Mouse (Mus musculus) limb, embryonic 10.5 days (tissue): ENCODE measurements at regions not wholly inside any gene's neighbourhood (a gene's known extent, or its start where the extent isn't known, plus 50 kb on each side); places are given as distances from the start of the nearest gene placed in this dataset.

Experiments used
- DNase-seq: peaks from one replicate; pipeline ENCODE4 v3.0.0-alpha.2; 2017; ENCODE audit warnings: low spot score
- H3K27ac ChIP-seq: fragments of 300-500 bp; sonication (generic); 2 replicates; pipeline ENCODE4 v1.5.1; 2016; ENCODE audit warnings: mild to moderate bottlenecking
- H3K27me3 ChIP-seq: fragments of 300-500 bp; sonication (generic); 2 replicates; pipeline ENCODE4 v1.6.1; 2016; ENCODE audit warnings: low read depth, mild to moderate bottlenecking; ENCODE audit not compliant: poor library complexity, severe bottlenecking
- H3K36me3 ChIP-seq: fragments of 300-500 bp; sonication (generic); 2 replicates; pipeline ENCODE4 v1.6.1; 2016; ENCODE audit warnings: mild to moderate bottlenecking, moderate library complexity
- H3K4me1 ChIP-seq: fragments of 300-500 bp; sonication (generic); 2 replicates; pipeline ENCODE4 v1.6.1; 2016
- H3K4me3 ChIP-seq: fragments of 300-500 bp; sonication (generic); 2 replicates; pipeline ENCODE4 v1.5.1; 2016; ENCODE audit warnings: mild to moderate bottlenecking, moderate library complexity
- H3K9me3 ChIP-seq: fragments of 300-500 bp; sonication (generic); replicated peaks from 2 replicates; pipeline ENCODE4 v1.6.1; 2016; ENCODE audit warnings: mild to moderate bottlenecking
- WGBS: fragments of 180-500 bp; shearing (Covaris S2); methylation state at CpG from one replicate; pipeline ENCODE4 v1.1.7; 2016; 5-methylcytosine and 5-hydroxymethylcytosine counted together

- H3K36me3 ChIP-seq, result no peaks in the 10 kb centered on the region
- WGBS, result 44% methylated on average over 8 of the region's 8 CpGs
Observed at GRCm38 (mm10) chr12:10589537-10589936, 199.0 kb downstream of the Rdh14 start.

GRCm38 (mm10) chr12:10597976-10598746, 207.6 kb downstream of the Rdh14 start:
- 21% methylated on average over 7 of the region's 7 CpGs for WGBS
- Histone ChIP-seq H3K27ac (no peak overlapping the region), H3K4me1 (no peaks in the 10 kb centered on the region)

More at GRCm38 (mm10) chr12:10589537-10589936, 199.0 kb downstream of the Rdh14 start:
- H3K4me3 ChIP-seq, result no peak overlapping the region
- peaks cover 3% of the 10 kb centered on the region; the same call in 1 of the 2 replicates for H3K4me1 ChIP-seq
- no peaks in the 10 kb centered on the region for H3K27me3 ChIP-seq
- H3K9me3 ChIP-seq, result no peaks in the 10 kb centered on the region
- DNase-seq, result peak; percentile 66
- H3K27ac ChIP-seq, result no peak overlapping the region

GRCm38 (mm10) chr12:10600111-10600510, 209.5 kb downstream of the Rdh14 start:
- Histone ChIP-seq H3K36me3 (no peaks in the 10 kb centered on the region), H3K27ac (no peak overlapping the region), H3K9me3 (no peaks in the 10 kb centered on the region), H3K4me1 (no peaks in the 10 kb centered on the region), H3K27me3 (no peaks in the 10 kb centered on the region), H3K4me3 (no peak overlapping the region)
- 84% methylated on average over 6 of the region's 6 CpGs for WGBS
- no peak for DNase-seq

More at GRCm38 (mm10) chr12:10597976-10598746, 207.6 kb downstream of the Rdh14 start:
- Histone ChIP-seq H3K36me3 (no peaks in the 10 kb centered on the region), H3K9me3 (no peaks in the 10 kb centered on the region), H3K4me3 (no peak overlapping the region), H3K27me3 (no peaks in the 10 kb centered on the region)
- DNase-seq, result peak; percentile 78

- no peaks in the 10 kb centered on the region for H3K36me3 ChIP-seq
- H3K4me1 ChIP-seq, result no peaks in the 10 kb centered on the region
- no peaks in the 10 kb centered on the region for H3K27me3 ChIP-seq
- H3K4me3 ChIP-seq, result no peak overlapping the region
- no peaks in the 10 kb centered on the region for H3K9me3 ChIP-seq
- no peak for DNase-seq
- no peak overlapping the region for H3K27ac ChIP-seq
Observed at GRCm38 (mm10) chr12:10618319-10618718, 227.7 kb downstream of the Rdh14 start.

- no peak for DNase-seq
- WGBS, result 82% methylated on average over 3 of the region's 3 CpGs
- H3K36me3 ChIP-seq, result no peaks in the 10 kb centered on the region
- no peaks in the 10 kb centered on the region for H3K4me1 ChIP-seq
- H3K4me3 ChIP-seq, result no peak overlapping the region
- no peaks in the 10 kb centered on the region for H3K27me3 ChIP-seq
- no peaks in the 10 kb centered on the region for H3K9me3 ChIP-seq
- H3K27ac ChIP-seq, result no peak overlapping the region
Observed at GRCm38 (mm10) chr12:10620541-10620940, 230.0 kb downstream of the Rdh14 start.

- no peaks in the 10 kb centered on the region for H3K36me3 ChIP-seq
- H3K27ac ChIP-seq, result no peak overlapping the region
- H3K9me3 ChIP-seq, result no peaks in the 10 kb centered on the region
- no peaks in the 10 kb centered on the region for H3K27me3 ChIP-seq
- H3K4me3 ChIP-seq, result no peak overlapping the region
- 89% methylated on average over 3 of the region's 3 CpGs for WGBS
- H3K4me1 ChIP-seq, result no peaks in the 10 kb centered on the region
- no peak for DNase-seq
Observed at GRCm38 (mm10) chr12:10638591-10638990, 248.0 kb downstream of the Rdh14 start.

GRCm38 (mm10) chr12:10654466-10655184, 264.1 kb downstream of the Rdh14 start:
- H3K36me3 ChIP-seq, result no peaks in the 10 kb centered on the region
- no peaks in the 10 kb centered on the region for H3K4me1 ChIP-seq
- 94% methylated on average over 6 of the region's 6 CpGs for WGBS
- no peak overlapping the region for H3K4me3 ChIP-seq
- no peaks in the 10 kb centered on the region for H3K27me3 ChIP-seq
- no peak for DNase-seq
- H3K27ac ChIP-seq, result no peak overlapping the region
- no peaks in the 10 kb centered on the region for H3K9me3 ChIP-seq

- Histone ChIP-seq H3K9me3 (no peaks in the 10 kb centered on the region), H3K27me3 (no peaks in the 10 kb centered on the region), H3K36me3 (no peaks in the 10 kb centered on the region), H3K27ac (no peak overlapping the region), H3K4me1 (no peaks in the 10 kb centered on the region), H3K4me3 (no peak overlapping the region)
- no peak for DNase-seq
Observed at GRCm38 (mm10) chr12:10655185-10655544, 264.6 kb downstream of the Rdh14 start.

GRCm38 (mm10) chr12:10658826-10659225, 268.3 kb downstream of the Rdh14 start:
- H3K4me1 ChIP-seq, result no peaks in the 10 kb centered on the region
- H3K27ac ChIP-seq, result no peak overlapping the region
- H3K9me3 ChIP-seq, result no peaks in the 10 kb centered on the region
- no peak overlapping the region for H3K4me3 ChIP-seq
- H3K36me3 ChIP-seq, result no peaks in the 10 kb centered on the region
- DNase-seq, result no peak
- no peaks in the 10 kb centered on the region for H3K27me3 ChIP-seq
- WGBS, result 77% methylated on average over 2 of the region's 2 CpGs

- Histone ChIP-seq H3K4me1 (no peaks in the 10 kb centered on the region), H3K27me3 (no peaks in the 10 kb centered on the region), H3K9me3 (no peaks in the 10 kb centered on the region), H3K27ac (no peak overlapping the region), H3K36me3 (no peaks in the 10 kb centered on the region), H3K4me3 (no peak overlapping the region)
- DNase-seq, result no peak
- WGBS, result 88% methylated on average over 4 of the region's 4 CpGs
Observed at GRCm38 (mm10) chr12:10686747-10687146, 296.2 kb downstream of the Rdh14 start.
